Mouse (Mus musculus): ENCODE results near the gene Coro6. TPM values are rescaled to one million over a fixed set of nuclear protein-coding genes. Genes with fewer than 3 reads are reported as not detected.

The Coro6 gene
- polyA plus RNA-seq, 1 experiment from 2014 or later = 0.08 TPM

- Histone ChIP-seq H3K27me3 (peaks cover 29% of the 10 kb centered on the region), H3K27ac (replicated peaks) (no peak overlapping the region), H3K9me3 (no peaks in the 10 kb centered on the region), H3K4me1 (peaks cover 7% of the 10 kb centered on the region), H3K4me2 (replicated peaks) (peak overlapping the region; percentile 22), H3K4me3 (no peak overlapping the region), H3K9ac (replicated peaks) (no peak overlapping the region), H3K36me3 (peaks cover 27% of the 10 kb centered on the region)
- ATAC-seq (replicated peaks) = peak; percentile 47; the same call in 1 of the 2 replicates
- WGBS = 12% methylated on average over 20 of the region's 20 CpGs
Measured at GRCm38 (mm10) chr11:77467784-77468183, 5.6 kb downstream of the Coro6 start.

- H3K4me1 ChIP-seq = peaks cover 6% of the 10 kb centered on the region; the same call in 1 of the 2 replicates
- peaks cover 23% of the 10 kb centered on the region for H3K27me3 ChIP-seq
- no peak overlapping the region for H3K27ac ChIP-seq (replicated peaks)
- H3K36me3 ChIP-seq = peaks cover 33% of the 10 kb centered on the region
- WGBS = 80% methylated on average over 9 of the region's 9 CpGs
- H3K9me3 ChIP-seq = no peaks in the 10 kb centered on the region
- ATAC-seq (replicated peaks) = no peak
- no peak overlapping the region for H3K4me3 ChIP-seq
- no peak overlapping the region for H3K4me2 ChIP-seq (replicated peaks)
- no peak overlapping the region for H3K9ac ChIP-seq (replicated peaks)
Measured at GRCm38 (mm10) chr11:77468397-77468796, 6.2 kb downstream of the Coro6 start.

DNA sequence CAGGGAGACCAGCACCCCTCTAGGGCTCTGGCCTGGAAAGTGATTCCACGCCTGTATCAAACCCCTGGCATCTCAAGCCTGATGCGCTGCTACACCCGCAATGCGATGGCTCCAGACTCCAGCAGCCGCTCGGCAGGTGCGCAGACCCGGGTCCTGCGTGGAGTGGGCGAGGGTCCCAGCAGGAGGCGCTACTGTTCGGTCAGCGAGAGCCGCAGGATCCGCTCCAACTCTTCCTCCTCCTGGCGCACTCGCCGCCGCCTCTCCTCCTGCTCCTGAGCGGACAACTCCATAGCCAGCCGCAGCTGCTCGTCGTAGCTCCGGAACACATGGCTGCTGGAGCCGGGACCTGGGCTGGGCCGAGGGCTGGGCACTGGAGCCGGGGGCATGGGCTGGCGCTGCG, 9.2 kb downstream of the Coro6 start:
- H3K27ac ChIP-seq (replicated peaks) = no peak overlapping the region
- H3K4me3 ChIP-seq = no peak overlapping the region
- peaks cover 50% of the 10 kb centered on the region for H3K36me3 ChIP-seq
- 74% methylated on average over 29 of the region's 29 CpGs for WGBS
- H3K9me3 ChIP-seq = no peaks in the 10 kb centered on the region
- H3K4me1 ChIP-seq = peaks cover 6% of the 10 kb centered on the region; the same call in 1 of the 2 replicates
- H3K27me3 ChIP-seq = peaks cover 8% of the 10 kb centered on the region; the same call in 1 of the 2 replicates
- H3K4me2 ChIP-seq (replicated peaks) = no peak overlapping the region
- ATAC-seq (replicated peaks) = no peak
- H3K9ac ChIP-seq (replicated peaks) = no peak overlapping the region

DNA sequence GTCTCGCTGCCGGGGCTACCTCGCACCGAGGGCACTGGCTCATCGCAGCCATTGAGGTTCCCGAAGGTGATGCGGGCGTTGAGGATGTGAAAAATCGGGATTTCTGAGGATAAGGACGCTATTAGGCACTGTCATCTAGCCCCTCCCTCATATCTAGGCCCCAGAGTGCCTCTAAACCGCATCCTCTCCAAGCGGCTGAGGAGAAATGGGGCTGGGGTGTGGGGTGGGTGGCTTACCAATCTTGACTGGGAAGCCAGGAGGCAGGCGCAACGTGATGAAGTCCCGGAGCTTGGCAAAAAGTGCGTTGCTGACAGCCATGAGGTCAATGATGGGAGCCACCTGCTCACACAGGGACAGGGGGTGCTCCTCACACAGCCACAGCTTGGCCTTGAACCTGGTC, 10.6 kb downstream of the Coro6 start:
- H3K4me1 ChIP-seq = peaks cover 3% of the 10 kb centered on the region; the same call in 1 of the 2 replicates
- no peak overlapping the region for H3K27ac ChIP-seq (replicated peaks)
- no peak overlapping the region for H3K4me3 ChIP-seq
- peaks cover 2% of the 10 kb centered on the region; the same call in 1 of the 2 replicates for H3K27me3 ChIP-seq
- peaks cover 54% of the 10 kb centered on the region for H3K36me3 ChIP-seq
- no peak for ATAC-seq (replicated peaks)
- H3K4me2 ChIP-seq (replicated peaks) = no peak overlapping the region
- no peak overlapping the region for H3K9ac ChIP-seq (replicated peaks)
- WGBS = 93% methylated on average over 16 of the region's 16 CpGs
- H3K9me3 ChIP-seq = no peaks in the 10 kb centered on the region

- no peak overlapping the region for H3K27ac ChIP-seq (replicated peaks)
- no peaks in the 10 kb centered on the region for H3K9me3 ChIP-seq
- 92% methylated on average over 14 of the region's 14 CpGs for WGBS
- no peaks in the 10 kb centered on the region for H3K27me3 ChIP-seq
- no peak overlapping the region for H3K9ac ChIP-seq (replicated peaks)
- peaks cover 42% of the 10 kb centered on the region for H3K36me3 ChIP-seq
- H3K4me3 ChIP-seq = no peak overlapping the region
- H3K4me1 ChIP-seq = peaks cover 4% of the 10 kb centered on the region
- no peak overlapping the region for H3K4me2 ChIP-seq (replicated peaks)
- no peak for ATAC-seq (replicated peaks)
Measured at GRCm38 (mm10) chr11:77476216-77476615, 14.0 kb downstream of the Coro6 start.

DNA sequence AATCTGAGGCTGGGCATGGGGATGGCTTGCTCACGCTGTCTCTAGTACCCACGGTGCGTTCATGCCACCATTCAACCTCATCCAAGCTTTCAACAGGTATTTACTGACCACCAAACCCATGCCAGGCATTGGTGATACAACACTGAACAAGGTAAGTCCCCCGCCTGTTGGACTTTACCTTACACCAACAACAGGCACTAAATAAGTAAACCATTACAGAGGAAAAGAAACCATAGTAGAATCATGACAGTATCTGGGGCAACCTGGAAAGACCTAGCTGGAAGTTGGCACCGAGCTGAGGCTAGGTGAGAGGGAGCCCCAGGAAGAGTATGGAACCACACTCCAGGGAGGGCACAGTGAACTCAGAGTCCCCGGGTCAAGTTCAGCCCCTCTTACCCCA, 14.7 kb downstream of the Coro6 start:
- H3K36me3 ChIP-seq = peaks cover 35% of the 10 kb centered on the region
- ATAC-seq (replicated peaks) = no peak
- no peak overlapping the region for H3K27ac ChIP-seq (replicated peaks)
- peaks cover 11% of the 10 kb centered on the region for H3K4me1 ChIP-seq
- no peaks in the 10 kb centered on the region for H3K9me3 ChIP-seq
- no peak overlapping the region for H3K4me3 ChIP-seq
- WGBS = 88% methylated on average over 6 of the region's 6 CpGs
- H3K4me2 ChIP-seq (replicated peaks) = no peak overlapping the region
- H3K27me3 ChIP-seq = no peaks in the 10 kb centered on the region
- no peak overlapping the region for H3K9ac ChIP-seq (replicated peaks)

DNA sequence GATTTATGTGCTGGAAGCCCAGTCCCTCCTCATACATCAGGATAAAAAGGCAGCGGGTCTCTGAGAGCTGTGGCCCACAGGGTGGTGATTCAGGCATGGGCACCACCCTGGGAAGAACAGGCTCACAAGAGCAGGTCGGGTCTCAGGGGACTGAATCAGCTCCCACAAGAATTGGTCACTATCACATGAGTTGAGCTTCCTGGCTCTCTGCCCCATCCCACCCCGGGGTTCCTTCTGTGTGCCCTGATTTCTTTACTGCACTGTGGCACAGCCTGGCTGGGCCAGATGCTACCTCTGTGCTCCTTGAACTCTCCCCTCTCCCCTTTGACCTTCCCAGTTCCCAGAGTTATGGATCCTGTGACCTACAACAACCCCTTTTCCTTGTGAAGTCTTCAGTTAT, 20.8 kb downstream of the Coro6 start:
- no peak overlapping the region for H3K27ac ChIP-seq (replicated peaks)
- H3K9ac ChIP-seq (replicated peaks) = no peak overlapping the region
- no peaks in the 10 kb centered on the region for H3K27me3 ChIP-seq
- no peaks in the 10 kb centered on the region for H3K9me3 ChIP-seq
- no peak overlapping the region for H3K4me3 ChIP-seq
- peaks cover 64% of the 10 kb centered on the region for H3K4me1 ChIP-seq
- H3K4me2 ChIP-seq (replicated peaks) = no peak overlapping the region
- no peak for ATAC-seq (replicated peaks)
- no peaks in the 10 kb centered on the region for H3K36me3 ChIP-seq
- 74% methylated on average over 3 of the region's 3 CpGs for WGBS

- no peaks in the 10 kb centered on the region for H3K36me3 ChIP-seq
- 84% methylated on average over 11 of the region's 11 CpGs for WGBS
- H3K4me2 ChIP-seq (replicated peaks) = no peak overlapping the region
Measured at GRCm38 (mm10) chr11:77483510-77484255, 21.5 kb downstream of the Coro6 start.

DNA sequence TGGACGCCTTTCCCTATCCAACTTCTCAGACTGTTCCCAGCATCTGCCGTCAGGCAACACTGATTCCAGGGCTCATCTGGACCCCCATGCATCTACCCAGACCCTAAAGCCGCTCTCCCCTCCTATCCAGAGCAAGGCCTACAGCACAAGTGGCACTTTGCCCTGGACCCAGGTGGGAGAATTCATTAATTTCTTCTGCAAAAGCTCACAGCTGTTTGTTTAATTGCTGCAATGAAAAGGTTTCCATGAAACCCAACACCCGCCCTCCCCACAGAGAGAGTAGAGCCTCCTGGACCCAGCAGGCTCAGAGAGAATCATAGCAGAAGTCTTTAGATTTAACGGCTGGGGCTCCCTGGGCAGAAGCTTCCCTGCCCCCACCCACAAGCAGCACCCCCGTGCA, 23.0 kb downstream of the Coro6 start:
- H3K27ac ChIP-seq (replicated peaks) = peak overlapping the region; percentile 92
- peak overlapping the region; percentile 14; the same call in 1 of the 2 replicates for H3K9ac ChIP-seq (replicated peaks)
- WGBS = 20% methylated on average over 6 of the region's 6 CpGs
- no peaks in the 10 kb centered on the region for H3K36me3 ChIP-seq
- no peaks in the 10 kb centered on the region for H3K9me3 ChIP-seq
- no peak overlapping the region for H3K4me3 ChIP-seq
- ATAC-seq (replicated peaks) = no peak
- peaks cover 78% of the 10 kb centered on the region for H3K4me1 ChIP-seq
- no peaks in the 10 kb centered on the region for H3K27me3 ChIP-seq
- H3K4me2 ChIP-seq (replicated peaks) = peak overlapping the region; percentile 18; the same call in 1 of the 2 replicates

More at GRCm38 (mm10) chr11:77483510-77484255, 21.5 kb downstream of the Coro6 start:
- Histone ChIP-seq H3K27me3 (no peaks in the 10 kb centered on the region), H3K27ac (replicated peaks) (no peak overlapping the region), H3K4me3 (no peak overlapping the region), H3K9ac (replicated peaks) (no peak overlapping the region), H3K9me3 (no peaks in the 10 kb centered on the region), H3K4me1 (peaks cover 70% of the 10 kb centered on the region)
- no peak for ATAC-seq (replicated peaks)

DNA sequence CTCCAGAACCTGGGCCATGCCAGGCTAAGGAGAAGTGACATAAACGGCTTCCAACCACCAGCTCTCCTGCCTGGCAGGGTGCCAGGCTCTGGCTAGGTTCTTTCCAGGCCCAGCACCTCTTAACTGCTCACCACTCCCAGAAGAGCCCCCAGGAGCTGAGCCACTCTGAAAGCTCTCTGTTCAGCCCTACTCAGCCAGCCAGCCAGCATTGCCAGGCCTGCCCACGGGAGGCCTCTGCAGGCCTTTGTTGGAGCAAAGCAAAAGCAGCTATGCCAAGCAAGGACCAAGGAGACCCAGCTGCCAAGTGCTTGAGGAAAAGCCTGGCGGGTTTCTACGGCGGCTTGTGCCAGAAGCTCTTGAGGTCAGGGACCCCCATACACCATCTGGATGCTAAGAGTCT, 24.6 kb downstream of the Coro6 start:
- no peak; the same call in 1 of the 2 replicates for ATAC-seq (replicated peaks)

DNA sequence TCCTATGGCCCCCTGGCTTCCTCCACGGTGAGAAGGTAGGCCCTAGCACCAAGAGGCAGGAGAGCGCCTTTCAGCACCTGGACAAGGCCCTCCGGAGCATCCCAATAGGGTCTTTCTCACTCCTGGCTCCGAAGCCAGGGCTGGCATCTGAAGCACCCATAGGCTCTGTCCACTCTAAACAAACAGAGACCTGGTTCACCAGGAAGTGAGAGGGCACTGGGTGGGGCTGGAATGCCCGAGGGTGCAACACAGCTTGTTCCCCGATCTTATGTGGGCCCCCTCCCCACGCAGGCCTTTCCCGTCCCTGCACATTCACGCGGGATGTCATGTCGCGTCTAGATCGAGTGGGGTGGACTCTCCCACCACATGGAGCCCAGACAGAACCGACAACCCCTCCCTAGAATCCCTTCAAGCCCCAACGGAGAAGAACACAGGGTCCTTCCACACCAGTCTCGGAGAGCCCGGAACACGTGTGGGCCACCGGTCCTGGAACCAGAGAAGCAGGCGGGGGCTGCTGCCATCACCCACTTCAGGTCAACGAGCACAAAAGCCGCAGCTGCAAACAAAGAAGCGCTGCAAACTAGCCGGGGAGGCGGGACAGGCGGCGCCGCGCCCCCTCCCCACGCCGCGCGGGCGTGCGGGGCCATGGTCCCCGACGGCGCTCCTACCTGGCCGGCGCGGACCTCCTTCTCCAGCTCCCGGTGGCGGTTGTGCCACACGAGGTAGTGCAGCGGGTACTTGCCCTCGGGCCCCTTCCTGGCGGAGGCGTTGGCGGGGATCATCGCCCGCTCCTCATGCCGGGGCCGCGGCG, 26.8 kb downstream of the Coro6 start:
- H3K27me3 ChIP-seq = no peaks in the 10 kb centered on the region
- peak overlapping the region; percentile 94 for H3K4me2 ChIP-seq (replicated peaks)
- ATAC-seq (replicated peaks) = no peak
- H3K36me3 ChIP-seq = no peaks in the 10 kb centered on the region
- 2% methylated on average over 49 of the region's 55 CpGs for WGBS
- H3K9me3 ChIP-seq = no peaks in the 10 kb centered on the region
- H3K27ac ChIP-seq (replicated peaks) = peak overlapping the region; percentile 92
- peaks cover 82% of the 10 kb centered on the region for H3K4me1 ChIP-seq
- peak overlapping the region; percentile 93 for H3K4me3 ChIP-seq
- H3K9ac ChIP-seq (replicated peaks) = peak overlapping the region; percentile 95

More for the DNA sequence above, 24.6 kb downstream of the Coro6 start:
- Histone ChIP-seq H3K36me3 (no peaks in the 10 kb centered on the region), H3K4me3 (peak overlapping the region; percentile 93), H3K4me1 (peaks cover 84% of the 10 kb centered on the region), H3K27me3 (no peaks in the 10 kb centered on the region), H3K27ac (replicated peaks) (peak overlapping the region; percentile 92), H3K9ac (replicated peaks) (peak overlapping the region; percentile 3; the same call in 1 of the 2 replicates), H3K4me2 (replicated peaks) (peak overlapping the region; percentile 94), H3K9me3 (no peaks in the 10 kb centered on the region)
- 9% methylated on average over 5 of the region's 5 CpGs for WGBS

DNA sequence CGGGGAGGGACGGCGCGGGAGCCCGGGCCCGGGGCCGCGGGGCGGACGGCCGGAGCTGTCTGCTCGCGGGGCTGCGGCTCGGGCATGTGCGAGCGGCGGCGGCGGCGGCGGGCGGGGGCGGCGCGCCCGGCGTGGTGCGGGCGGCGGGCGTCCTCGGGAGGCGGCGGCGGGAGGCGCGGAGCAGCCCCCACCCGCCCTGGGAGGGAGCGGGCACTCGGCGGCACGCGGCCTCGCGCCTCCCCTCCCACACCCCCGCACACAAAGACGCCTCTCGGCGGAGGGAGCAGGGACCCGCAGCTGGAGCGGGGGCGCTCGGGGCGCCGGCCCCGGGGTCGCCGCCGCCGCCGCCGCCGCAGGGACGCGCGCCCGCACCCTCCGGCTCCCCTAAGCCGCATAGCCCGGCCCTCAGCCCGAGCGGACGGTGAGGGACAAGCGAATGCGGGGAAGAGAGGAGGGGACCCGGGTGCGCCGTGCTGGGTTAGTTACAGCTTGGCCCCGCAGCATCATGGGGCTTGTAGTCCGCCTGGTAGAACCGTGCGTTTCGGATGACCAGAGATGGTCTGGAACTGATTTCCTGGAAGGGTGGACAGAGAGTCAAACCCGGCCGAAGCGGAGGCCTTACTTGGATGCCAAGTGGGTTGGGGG, 27.5 kb downstream of the Coro6 start, which contains the start of gene Ankrd13b:
Ankrd13b (minus strand) TSS at position 88 of the 645 bp plus-strand sequence.
- WGBS = 1% methylated on average over 58 of the region's 87 CpGs

More for the DNA sequence above, 27.5 kb downstream of the Coro6 start, which contains the start of gene Ankrd13b:
- ATAC-seq (replicated peaks) = peak; percentile 65
- no peaks in the 10 kb centered on the region for H3K36me3 ChIP-seq
- no peaks in the 10 kb centered on the region for H3K9me3 ChIP-seq
- no peaks in the 10 kb centered on the region for H3K27me3 ChIP-seq
- peak within 1 kb of the TSS; percentile 92 for H3K27ac ChIP-seq (replicated peaks)
- peak within 1 kb of the TSS; percentile 95 for H3K9ac ChIP-seq (replicated peaks)
- H3K4me2 ChIP-seq (replicated peaks) = peak within 1 kb of the TSS; percentile 94
- H3K4me1 ChIP-seq = peaks cover 84% of the 10 kb centered on the region
- H3K4me3 ChIP-seq = peak within 1 kb of the TSS; percentile 93
